Mouse (Mus musculus): ENCODE data around the gene Strbp.

Strbp gene

GRCm38 (mm10) chr2:37703230-37703954 lies at the start of gene Strbp:
TSS of gene Strbp (minus strand) at chr2:37703859.
- DNase-seq (ENCODE audit: low read depth): peak; percentile 97

GRCm38 (mm10) chr2:37751114-37751513 lies 47.5 kb upstream of the Strbp start:
- DNase-seq (ENCODE audit: low read depth): no peak

GRCm38 (mm10) chr2:37749323-37749722 lies 45.7 kb upstream of the Strbp start:
- no peak for DNase-seq (ENCODE audit: low read depth)

GRCm38 (mm10) chr2:37748442-37749066 lies 44.9 kb upstream of the Strbp start:
- no peak for DNase-seq (ENCODE audit: low read depth)

- DNase-seq (ENCODE audit: low read depth): no peak
These were observed 44.2 kb upstream of the Strbp start for GRCm38 (mm10) chr2:37747909-37748308.

GRCm38 (mm10) chr2:37746293-37747049 lies 42.8 kb upstream of the Strbp start:
- DNase-seq (ENCODE audit: low read depth): no peak

GRCm38 (mm10) chr2:37744773-37745395 lies 41.2 kb upstream of the Strbp start:
- no peak for DNase-seq (ENCODE audit: low read depth)

- no peak for DNase-seq (ENCODE audit: low read depth)
These were observed 38.3 kb upstream of the Strbp start for GRCm38 (mm10) chr2:37741806-37742554.

- DNase-seq (ENCODE audit: low read depth): no peak
These were observed 32.1 kb upstream of the Strbp start for GRCm38 (mm10) chr2:37735807-37736188.

- DNase-seq (ENCODE audit: low read depth): peak; percentile 20
These were observed 31.5 kb upstream of the Strbp start for GRCm38 (mm10) chr2:37734979-37735806.

GRCm38 (mm10) chr2:37731241-37731801 lies 27.7 kb upstream of the Strbp start:
- DNase-seq (ENCODE audit: low read depth): no peak

GRCm38 (mm10) chr2:37724231-37724630 lies 20.6 kb upstream of the Strbp start:
- no peak for DNase-seq (ENCODE audit: low read depth)

GRCm38 (mm10) chr2:37723501-37724090 lies 19.9 kb upstream of the Strbp start:
- no peak for DNase-seq (ENCODE audit: low read depth)

- no peak for DNase-seq (ENCODE audit: low read depth)
These were observed 19.2 kb upstream of the Strbp start for GRCm38 (mm10) chr2:37722674-37723465.

GRCm38 (mm10) chr2:37716266-37716665 lies 12.6 kb upstream of the Strbp start:
- DNase-seq (ENCODE audit: low read depth): peak; percentile 21

GRCm38 (mm10) chr2:37715364-37715763 lies 11.7 kb upstream of the Strbp start:
- DNase-seq (ENCODE audit: low read depth): no peak

GRCm38 (mm10) chr2:37713100-37713499 lies 9.4 kb upstream of the Strbp start:
- DNase-seq (ENCODE audit: low read depth): no peak

- DNase-seq (ENCODE audit: low read depth): no peak
These were observed 5.2 kb upstream of the Strbp start for GRCm38 (mm10) chr2:37708835-37709234.

- DNase-seq (ENCODE audit: low read depth): peak; percentile 15
These were observed 592 bp upstream of the Strbp start for GRCm38 (mm10) chr2:37704141-37704760.

All from naive thymus-derived CD4-positive, alpha-beta T cell, adult 2 months (primary cell).